Mouse (Mus musculus) olfactory bulb, adult 2 months (tissue): Measurements from ENCODE around the gene P4ha2.

Experiments used
- CTCF ChIP-seq: fragments of 200-500 bp; IDR thresholded peaks from 2 replicates; pipeline ENCODE4 v1.5.1; 2012; ENCODE audit warnings: low read depth, mild to moderate bottlenecking, low read length, moderate library complexity; ENCODE audit not compliant: insufficient read depth
- POLR2A ChIP-seq: fragments of 200-500 bp; IDR thresholded peaks from 2 replicates; pipeline ENCODE4 v1.6.1; 2012; ENCODE audit warnings: mild to moderate bottlenecking, low read depth, low read length, moderate library complexity; ENCODE audit not compliant: insufficient read depth

GRCm38 (mm10) chr11:54068520-54069371, 31.1 kb upstream of the P4ha2 start, which contains the start of gene Pdlim4:
- TF ChIP-seq POLR2A (no peak), CTCF (no peak)
